Mouse (Mus musculus) ES-E14 (cell line): ENCODE data around the gene Gpr137.

Experiments used
- HCFC1 ChIP-seq: IDR thresholded peaks from 2 replicates; pipeline ENCODE4 v1.6.1; 2012; ENCODE audit warnings: low read length, inconsistent platforms, borderline replicate concordance; ENCODE audit not compliant: insufficient read depth
- ZNF384 ChIP-seq: IDR thresholded peaks from 2 replicates; pipeline ENCODE4 v1.6.1; 2012; ENCODE audit warnings: low read depth, low read length, inconsistent platforms

GRCm38 (mm10) chr19:6977759-6978638, 35.7 kb upstream of the Gpr137 start:
- TF ChIP-seq HCFC1 (no peak), ZNF384 (no peak)
